Mouse (Mus musculus) kidney, adult 2 months (tissue): ENCODE measurements around the gene Zic4. TPM values are rescaled to one million over a fixed set of nuclear protein-coding genes. Genes with fewer than 3 reads are reported as not detected.

Experiments used
- DNase-seq: peaks from one replicate; pipeline ENCODE4 v3.0.0; 2021
- H3K27ac ChIP-seq: fragments of 200-500 bp; 2 replicates; pipeline ENCODE4 v1.5.1; 2012; ENCODE audit warnings: low read depth, low read length, control low read depth, inconsistent platforms; ENCODE audit not compliant: insufficient read depth
- H3K27me3 ChIP-seq: fragments of 200-500 bp; replicated peaks from 2 replicates; pipeline ENCODE4 v1.6.1; 2012; ENCODE audit warnings: mild to moderate bottlenecking, moderate library complexity, low read length, inconsistent platforms; ENCODE audit not compliant: control insufficient read depth, insufficient read depth
- H3K36me3 ChIP-seq: fragments of 200-500 bp; 2 replicates; pipeline ENCODE4 v1.6.1; 2012; ENCODE audit warnings: mild to moderate bottlenecking, moderate library complexity, low read length, inconsistent platforms; ENCODE audit not compliant: control insufficient read depth, insufficient read depth
- H3K4me1 ChIP-seq: fragments of 200-500 bp; 2 replicates; pipeline ENCODE4 v1.6.1; 2011; ENCODE audit warnings: low read length; ENCODE audit not compliant: control insufficient read depth, insufficient read depth
- H3K4me3 ChIP-seq: fragments of 200-500 bp; 2 replicates; pipeline ENCODE4 v1.5.1; 2011; ENCODE audit warnings: mild to moderate bottlenecking, low read depth, low read length, control low read depth; ENCODE audit not compliant: insufficient read depth
- CTCF ChIP-seq: fragments of 200-500 bp; conservative IDR thresholded peaks from 2 replicates; pipeline ENCODE4 v1.5.1; 2011; ENCODE audit warnings: low read depth, mild to moderate bottlenecking, control low read depth, low read length, moderate library complexity, mixed read lengths; ENCODE audit not compliant: insufficient read depth, insufficient read length
- POLR2A ChIP-seq: fragments of 200-500 bp; IDR thresholded peaks from one replicate; pipeline ENCODE4 v1.6.1; 2011; ENCODE audit warnings: low read depth, low read length, control low read depth
- WGBS: fragments of 180-500 bp; shearing (Covaris S2); methylation state at CpG from one replicate; pipeline ENCODE4 v1.1.7; 2018; 5-methylcytosine and 5-hydroxymethylcytosine counted together
- polyA plus RNA-seq: library from polyadenylated mRNA; depleted of rRNA; stranded (reverse); fragments of >200 nt; gene quantifications from 2 replicates; pipeline ENCODE4 v1.2.3, GENCODE M21; 2012

Zic4 gene
- polyA plus RNA-seq, 1 experiment, result not detected

DNA sequence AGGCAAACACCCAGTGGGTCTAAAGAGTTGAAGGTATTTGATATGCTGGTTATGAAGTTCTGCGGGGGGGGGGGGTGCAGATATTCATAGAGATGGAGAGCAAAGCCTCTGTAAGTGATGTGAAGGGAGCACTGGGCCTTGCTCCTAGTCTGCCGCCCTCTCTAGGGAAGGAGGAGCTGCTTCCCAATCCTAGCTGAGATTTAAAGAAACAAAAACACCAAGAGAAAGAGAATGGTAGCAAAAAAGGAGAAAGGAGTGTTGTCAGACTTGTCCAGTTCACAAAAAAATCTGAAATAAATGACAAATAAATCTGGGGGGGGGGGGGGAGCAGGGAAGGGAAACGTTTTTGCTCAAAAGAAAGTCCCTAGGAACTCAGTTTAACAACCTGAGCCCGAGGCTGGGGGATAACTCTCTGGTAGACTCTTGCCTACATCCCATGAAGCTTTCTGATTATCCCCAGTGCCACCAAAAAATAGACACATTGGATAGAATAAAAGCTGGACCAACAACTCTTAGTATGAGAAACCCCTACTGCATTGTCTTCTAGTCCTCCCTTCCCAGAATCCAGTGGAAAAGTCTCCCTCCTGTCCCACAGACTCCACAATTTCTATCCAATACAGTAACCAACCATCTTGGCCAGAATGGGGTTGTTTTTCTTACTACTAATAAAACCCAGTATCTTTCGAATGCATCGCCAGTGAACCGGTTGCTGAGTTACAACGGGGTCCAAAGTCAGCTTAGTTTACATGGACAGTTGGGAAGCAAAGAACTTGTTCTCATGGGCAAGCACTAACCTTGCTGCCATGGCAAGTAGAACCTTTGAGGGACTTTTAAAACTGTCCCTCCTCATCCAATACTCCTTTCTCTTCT, 23.6 kb downstream of the Zic4 start:
- TF ChIP-seq POLR2A (no peak), CTCF (no peak)
- 2% methylated on average over 8 of the region's 8 CpGs for WGBS
- Histone ChIP-seq H3K4me1 (no peaks in the 10 kb centered on the region), H3K27me3 (peaks cover 7% of the 10 kb centered on the region), H3K36me3 (no peaks in the 10 kb centered on the region), H3K27ac (no peak overlapping the region), H3K4me3 (no peak overlapping the region)
- no peak for DNase-seq

DNA sequence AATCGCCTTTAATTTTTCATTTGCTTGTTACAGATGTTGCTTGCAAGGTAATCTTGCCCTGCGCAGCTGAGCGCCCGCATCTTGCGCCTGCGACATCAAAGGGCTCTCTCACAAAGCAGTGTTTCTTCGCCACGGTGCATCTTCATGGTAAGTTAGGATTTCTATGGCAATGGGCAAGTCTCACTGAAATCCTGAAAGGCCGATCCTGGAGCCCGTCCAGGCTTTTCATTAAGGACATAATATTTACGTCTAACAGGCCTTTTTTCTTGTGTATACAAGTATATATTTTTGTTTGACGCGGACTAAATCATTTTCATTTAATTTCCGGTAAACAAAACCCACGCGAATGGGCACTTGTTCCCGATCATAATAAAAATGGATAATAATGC, 24.3 kb downstream of the Zic4 start:
- H3K4me3 ChIP-seq, result no peak overlapping the region
- H3K27ac ChIP-seq, result no peak overlapping the region
- WGBS, result 2% methylated on average over 17 of the region's 17 CpGs
- no peaks in the 10 kb centered on the region for H3K36me3 ChIP-seq
- TF ChIP-seq POLR2A, result no peak
- no peak for TF ChIP-seq CTCF
- H3K27me3 ChIP-seq, result peaks cover 4% of the 10 kb centered on the region
- no peaks in the 10 kb centered on the region for H3K4me1 ChIP-seq
- DNase-seq, result no peak

DNA sequence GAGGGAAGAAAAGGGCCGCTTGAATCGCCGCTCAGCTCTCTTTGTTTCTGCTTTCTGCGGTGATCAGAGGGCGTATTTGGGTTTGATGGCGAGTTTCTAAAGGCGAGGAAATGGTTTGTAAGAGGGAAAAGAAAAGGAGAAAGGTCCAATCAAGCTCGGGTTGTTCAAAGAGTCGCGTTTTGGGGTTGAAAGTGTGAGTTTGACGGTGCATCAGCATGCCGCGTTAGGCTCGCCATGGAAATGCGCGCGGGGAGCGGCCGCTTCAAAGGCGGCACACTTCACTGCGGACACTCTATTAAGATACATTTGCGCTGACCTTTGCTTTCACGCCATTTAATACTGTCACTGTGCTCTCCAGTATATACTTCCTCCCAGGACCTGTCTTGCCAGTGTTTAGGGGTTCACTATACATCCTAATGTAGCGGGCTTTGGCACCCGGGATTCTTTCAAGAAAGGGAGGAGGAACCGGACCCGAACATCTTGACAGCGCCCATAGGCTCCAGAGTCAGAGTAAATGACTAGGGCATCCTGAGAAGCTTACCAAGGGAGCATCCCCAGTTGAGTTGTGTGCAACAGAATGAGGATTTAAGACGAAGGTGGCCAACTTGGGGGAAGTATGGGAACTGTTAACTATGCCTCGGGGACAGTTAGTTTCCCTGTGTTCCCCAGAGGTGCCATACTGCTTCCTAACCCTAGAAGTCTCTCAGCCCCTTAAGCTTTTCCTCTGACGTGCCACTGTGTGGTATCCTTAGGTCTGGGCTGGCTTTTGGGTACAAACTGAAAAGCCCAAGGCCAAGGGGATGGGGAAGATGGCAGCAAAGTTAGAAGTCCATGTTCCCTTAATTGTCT, 24.9 kb downstream of the Zic4 start:
- no peak for DNase-seq
- no peak for TF ChIP-seq POLR2A
- TF ChIP-seq CTCF, result no peak
- Histone ChIP-seq H3K27me3 (peaks cover 3% of the 10 kb centered on the region; the same call in 1 of the 2 replicates), H3K4me1 (no peaks in the 10 kb centered on the region), H3K36me3 (no peaks in the 10 kb centered on the region), H3K4me3 (no peak overlapping the region), H3K27ac (no peak overlapping the region)
- WGBS, result 2% methylated on average over 31 of the region's 31 CpGs

DNA sequence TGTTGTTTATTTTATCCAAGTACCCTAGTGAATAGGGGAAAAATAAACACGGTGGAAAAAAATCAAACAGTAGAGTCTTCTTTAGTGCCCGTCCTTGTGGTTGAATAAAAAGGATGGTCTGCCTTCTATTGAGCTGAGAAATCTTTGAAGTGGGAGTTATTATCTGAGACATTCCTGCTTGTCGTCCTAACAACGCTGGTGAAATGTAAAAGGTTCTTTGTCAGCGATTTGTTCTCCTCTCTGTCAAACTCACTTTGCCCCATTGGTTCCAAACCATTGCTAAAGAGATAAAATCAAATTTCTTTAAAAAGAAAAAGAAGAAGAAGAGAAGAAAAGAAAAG, 25.5 kb downstream of the Zic4 start:
- Histone ChIP-seq H3K4me3 (no peak overlapping the region), H3K36me3 (no peaks in the 10 kb centered on the region), H3K27ac (no peak overlapping the region), H3K4me1 (no peaks in the 10 kb centered on the region), H3K27me3 (peaks cover 3% of the 10 kb centered on the region; the same call in 1 of the 2 replicates)
- no peak for DNase-seq
- no peak for TF ChIP-seq CTCF
- TF ChIP-seq POLR2A, result no peak
- WGBS, result 3% methylated on average over 5 of the region's 5 CpGs

DNA sequence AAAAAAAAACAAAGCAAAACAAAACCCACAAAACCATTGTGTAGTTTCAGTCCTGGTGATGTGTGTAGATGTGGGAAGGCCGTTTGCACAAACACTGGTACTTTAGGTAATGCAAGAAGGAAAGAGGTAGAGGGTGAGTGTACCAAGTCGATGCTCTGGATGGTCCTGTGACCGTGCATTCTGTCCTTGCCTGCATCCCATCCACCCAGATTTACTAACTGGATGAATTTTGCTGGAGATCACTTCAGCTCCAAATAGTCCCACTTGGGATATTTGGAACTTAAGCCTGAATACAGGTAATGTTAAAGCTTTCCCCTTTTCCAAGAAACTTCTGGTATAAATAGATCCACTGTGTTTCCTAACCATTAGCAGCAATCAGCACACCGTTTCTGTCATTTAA, 26.0 kb downstream of the Zic4 start:
- no peak for DNase-seq
- Histone ChIP-seq H3K4me1 (no peaks in the 10 kb centered on the region), H3K36me3 (no peaks in the 10 kb centered on the region), H3K4me3 (no peak overlapping the region), H3K27ac (no peak overlapping the region), H3K27me3 (peaks cover 3% of the 10 kb centered on the region; the same call in 1 of the 2 replicates)
- TF ChIP-seq CTCF (no peak), POLR2A (no peak)
- WGBS, result under 1% methylated on average over 4 of the region's 4 CpGs

DNA sequence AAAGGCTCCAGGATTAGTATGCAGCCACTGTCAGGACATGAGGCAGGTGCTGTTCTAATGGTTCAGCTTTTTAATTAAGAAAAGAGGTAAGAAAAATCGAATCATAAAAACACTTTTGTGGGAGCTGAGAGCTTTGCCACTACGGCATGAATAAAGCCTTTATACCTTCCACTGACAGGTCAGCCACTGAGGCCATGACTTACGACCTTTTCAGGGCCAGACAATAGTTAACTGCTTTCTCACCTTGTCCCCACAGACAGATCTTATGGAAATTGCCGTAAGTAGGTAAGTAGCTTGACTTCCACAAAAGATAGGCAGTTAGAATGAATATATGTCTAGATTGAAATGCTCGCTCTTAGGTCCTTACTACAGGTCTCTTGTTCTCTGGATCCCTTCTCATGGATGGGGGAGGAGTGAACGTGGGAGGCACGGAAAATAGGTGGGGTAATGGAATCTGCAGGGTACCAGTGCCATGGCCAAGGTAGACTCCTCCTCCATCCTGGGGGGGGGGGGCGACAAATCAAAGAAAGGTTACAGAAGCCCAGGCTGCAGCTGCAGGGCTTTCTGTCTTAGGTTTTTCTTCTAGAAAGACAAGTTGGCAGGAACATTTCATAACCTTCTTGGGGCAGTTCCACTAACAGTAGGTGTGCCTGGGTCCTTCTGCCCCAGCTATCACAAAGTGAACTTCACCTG, 31.3 kb downstream of the Zic4 start:
- H3K27ac ChIP-seq, result no peak overlapping the region
- WGBS, result 5% methylated on average over 8 of the region's 8 CpGs
- TF ChIP-seq POLR2A, result no peak
- no peak for TF ChIP-seq CTCF
- H3K36me3 ChIP-seq, result no peaks in the 10 kb centered on the region
- no peaks in the 10 kb centered on the region for H3K4me1 ChIP-seq
- no peak for DNase-seq
- no peak overlapping the region for H3K4me3 ChIP-seq
- H3K27me3 ChIP-seq, result no peaks in the 10 kb centered on the region; the same call in 1 of the 2 replicates
